Mouse (Mus musculus): ENCODE measurements around the gene Ccdc88c.

Ccdc88c gene

DNA sequence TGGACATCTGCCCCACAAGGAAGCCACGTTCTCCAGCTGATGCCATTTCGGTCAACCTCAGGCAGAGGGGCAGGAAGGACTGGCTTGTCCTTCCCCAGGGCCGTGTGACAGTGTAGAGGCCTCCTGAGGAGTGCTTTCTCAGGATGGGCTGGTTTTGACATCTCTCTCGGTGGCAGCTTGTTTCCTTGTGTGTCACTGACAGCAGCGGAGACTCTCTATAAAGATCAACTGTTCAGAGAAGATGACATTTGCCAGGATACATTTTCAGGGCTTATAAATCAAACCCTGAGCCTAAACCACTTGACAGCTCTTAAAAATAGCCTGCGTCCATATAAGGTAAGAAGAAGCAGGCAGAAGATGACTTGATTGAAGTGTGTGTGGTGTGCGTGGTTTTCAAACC is 59.0 kb downstream of the Ccdc88c start:
- no peak for DNase-seq (ENCODE audit: low read depth, low spot score)

GRCm38 (mm10) chr12:100967383-100967782 is 61.5 kb downstream of the Ccdc88c start:
- no peak for DNase-seq (ENCODE audit: low read depth, low spot score)

DNA sequence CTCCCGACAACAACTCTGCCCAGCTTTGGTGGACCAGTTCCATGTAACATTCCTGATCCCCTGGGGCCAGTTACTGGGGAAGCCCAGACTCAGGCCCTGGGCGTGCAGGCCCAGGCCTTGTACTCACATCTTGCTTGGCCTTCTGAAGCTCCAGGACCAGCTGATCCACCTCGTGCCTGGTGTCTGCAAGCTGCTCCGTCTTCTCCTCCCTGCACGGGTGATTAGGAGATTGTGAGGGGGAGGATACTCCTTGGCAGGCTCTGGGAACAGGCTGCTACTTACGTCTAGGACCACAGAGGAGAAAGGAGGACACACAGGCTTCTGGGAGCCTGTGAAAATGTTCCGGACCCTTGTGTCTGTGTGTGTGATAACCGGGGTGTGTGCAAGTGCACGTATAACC is 62.6 kb downstream of the Ccdc88c start:
- DNase-seq (ENCODE audit: low read depth, low spot score), result no peak

- no peak for DNase-seq (ENCODE audit: low read depth, low spot score)
Measured at GRCm38 (mm10) chr12:100965298-100965697, 63.6 kb downstream of the Ccdc88c start.

DNA sequence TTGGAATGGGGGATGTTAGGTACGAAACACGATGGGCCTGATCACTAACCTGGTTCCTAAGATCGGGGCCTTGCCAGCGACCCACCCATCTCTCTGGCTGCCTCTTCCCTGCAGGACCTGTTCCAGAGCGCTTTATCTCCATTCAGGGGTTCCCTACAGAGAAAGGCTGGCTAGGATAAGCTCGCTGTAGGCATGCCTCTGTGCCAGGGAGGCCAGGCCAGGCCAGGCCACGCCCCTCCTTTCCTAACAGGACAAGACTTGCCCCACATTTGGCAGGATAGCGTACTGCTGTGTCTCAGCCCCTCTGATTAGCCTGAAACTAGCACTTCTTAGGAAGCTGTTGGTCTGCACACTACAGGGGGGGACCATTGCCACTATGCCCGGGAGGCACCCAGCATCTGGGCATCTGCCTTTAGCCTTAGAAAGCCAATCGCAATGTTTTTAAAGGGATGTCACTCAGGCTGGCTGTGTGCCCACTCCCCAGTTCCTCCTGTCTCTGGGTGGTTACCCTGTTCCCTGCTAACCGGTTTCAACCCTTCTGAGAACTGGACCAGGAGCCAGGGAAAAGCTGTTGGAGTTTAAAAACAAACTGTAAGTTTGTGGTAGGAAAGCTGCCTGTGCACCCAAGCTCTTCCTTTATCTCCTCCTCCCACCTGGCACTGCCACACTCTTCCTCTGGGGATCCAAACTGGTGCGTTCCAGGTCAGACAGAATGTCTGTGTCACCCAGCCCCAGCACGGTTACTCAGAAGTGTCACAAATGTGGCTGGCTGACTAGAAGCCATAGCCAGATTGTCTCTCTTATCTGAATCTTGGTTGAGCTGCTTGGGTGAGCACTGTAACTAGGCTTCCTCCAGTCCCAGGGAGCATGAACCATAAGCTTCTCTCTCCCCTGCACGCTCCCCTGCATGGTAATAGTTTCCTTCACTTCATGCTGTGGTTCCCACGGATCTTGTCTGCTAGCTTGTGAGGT is 69.9 kb downstream of the Ccdc88c start:
- DNase-seq (ENCODE audit: low read depth, low spot score), result no peak

DNA sequence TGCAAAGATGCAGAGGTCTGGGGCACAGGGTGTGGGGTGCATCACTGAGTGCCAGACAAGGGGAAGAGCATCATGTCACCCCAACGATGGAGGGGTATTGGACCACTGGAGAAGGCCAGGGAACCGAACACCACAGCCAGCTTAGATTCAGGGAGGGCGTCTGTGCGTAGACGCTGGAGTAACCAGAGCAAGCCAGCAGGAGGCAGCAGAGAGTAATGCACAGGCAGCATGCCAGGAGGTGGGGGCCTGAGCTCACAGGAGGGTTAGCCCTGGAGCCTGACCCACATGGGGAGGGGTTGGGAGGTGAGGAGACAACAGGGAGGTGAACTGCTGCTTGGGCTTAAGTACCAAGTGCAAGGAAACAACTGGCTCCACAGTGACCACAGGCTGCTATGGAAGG is 70.8 kb downstream of the Ccdc88c start:
- peak; percentile 85 for DNase-seq (ENCODE audit: low read depth, low spot score)

DNA sequence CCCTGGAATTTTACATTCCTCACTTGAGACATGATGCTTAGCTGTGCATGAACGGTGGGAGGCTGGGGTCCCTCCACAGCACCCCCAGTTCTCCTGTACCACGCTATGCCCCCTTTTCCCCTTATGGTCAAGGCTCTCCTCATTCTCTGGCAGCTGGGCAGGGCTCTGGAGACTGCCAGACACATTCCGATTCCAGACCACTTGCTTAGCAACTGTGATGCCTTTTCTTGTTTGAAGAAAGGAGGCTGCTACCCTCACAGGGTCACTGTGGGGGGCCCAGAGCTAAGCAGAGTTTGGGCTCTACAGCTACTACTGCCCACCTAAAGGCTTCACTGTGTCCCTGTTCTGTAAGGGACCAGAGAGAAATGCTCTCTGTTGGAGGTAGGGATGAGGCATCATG is 71.6 kb downstream of the Ccdc88c start:
- no peak for DNase-seq (ENCODE audit: low read depth, low spot score)

GRCm38 (mm10) chr12:100956825-100957224 is 72.0 kb downstream of the Ccdc88c start:
- no peak for DNase-seq (ENCODE audit: low read depth, low spot score)

DNA sequence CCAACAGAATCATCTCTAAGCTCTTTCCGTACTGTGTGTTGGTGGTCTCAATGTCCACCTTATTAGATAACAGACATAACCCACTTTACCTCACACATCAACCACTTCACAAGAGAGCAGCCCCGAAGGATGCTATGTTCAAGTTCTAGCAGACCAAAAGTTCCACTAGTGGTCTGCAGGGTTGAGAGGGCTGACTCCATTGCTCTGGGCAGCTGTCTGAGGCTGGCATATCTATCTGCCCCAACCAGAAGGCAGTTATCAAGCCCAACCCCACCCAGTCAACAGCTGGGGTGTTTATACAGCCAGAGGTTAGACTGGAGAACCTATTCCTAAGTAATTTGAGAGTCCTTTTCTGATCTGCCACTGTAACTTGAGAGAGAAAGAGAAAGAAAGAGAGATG is 72.8 kb downstream of the Ccdc88c start:
- DNase-seq (ENCODE audit: low read depth, low spot score), result no peak

DNA sequence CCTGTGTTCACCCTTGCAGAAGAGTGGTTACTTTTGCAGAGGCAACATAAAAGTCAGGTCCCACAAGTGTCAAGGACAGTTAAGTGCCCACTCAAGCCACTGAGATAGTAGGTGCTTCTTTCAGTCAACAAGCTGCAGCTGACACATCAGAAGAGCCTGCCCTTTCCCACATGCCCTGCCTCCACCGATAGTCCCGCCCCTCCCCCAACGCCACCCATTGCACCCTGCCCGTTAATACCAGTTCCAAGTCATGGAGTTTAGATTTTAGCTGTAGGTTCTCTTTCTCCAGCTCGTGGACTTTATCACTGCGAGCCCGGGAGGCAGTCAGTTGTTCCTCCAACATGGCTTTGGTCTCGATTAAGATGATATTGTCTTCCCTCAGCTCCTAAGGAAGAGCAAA is 74.9 kb downstream of the Ccdc88c start:
- no peak for DNase-seq (ENCODE audit: low read depth, low spot score)

GRCm38 (mm10) chr12:100952193-100952931 is 76.5 kb downstream of the Ccdc88c start:
- peak; percentile 86 for DNase-seq (ENCODE audit: low read depth, low spot score)

DNA sequence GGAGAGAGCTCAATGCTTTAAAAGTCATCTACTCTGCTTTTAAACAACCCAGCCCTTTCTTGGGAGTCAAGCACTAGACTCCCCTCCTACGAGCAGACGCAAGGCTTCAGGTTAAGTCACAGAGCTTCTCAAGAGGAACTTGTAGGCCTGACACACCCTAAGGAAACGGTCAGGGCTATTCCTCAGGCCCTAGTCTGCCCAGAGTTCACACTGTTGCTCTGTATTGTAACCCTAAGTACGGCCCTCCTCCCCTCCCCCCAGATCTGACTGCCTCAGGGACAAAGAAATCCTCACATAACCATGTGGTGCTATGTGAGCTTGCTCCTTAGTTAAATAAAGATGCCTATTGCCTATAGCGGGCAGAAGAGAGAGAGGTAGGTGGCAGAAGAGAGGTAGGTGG is 79.7 kb downstream of the Ccdc88c start:
- DNase-seq (ENCODE audit: low read depth, low spot score), result no peak

DNA sequence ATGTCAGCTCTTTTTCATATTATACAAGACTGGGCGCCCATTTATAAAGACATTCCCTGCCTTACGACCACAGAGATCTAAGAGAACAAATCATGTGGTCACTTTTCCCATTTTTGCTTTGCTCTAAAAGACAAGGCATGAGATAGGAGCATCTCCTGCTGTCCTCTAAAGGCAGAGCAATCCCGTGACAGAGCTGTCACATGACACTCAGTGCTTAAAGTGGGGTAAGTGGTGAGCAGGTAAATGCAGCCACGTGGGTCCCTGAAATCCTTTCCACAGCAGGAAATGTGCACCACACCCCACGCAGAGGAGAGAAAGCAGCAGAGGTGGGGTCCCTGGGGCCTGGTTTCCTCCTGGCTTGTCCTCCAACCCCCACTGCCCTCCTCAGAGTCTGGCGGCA is 80.8 kb downstream of the Ccdc88c start:
- no peak for DNase-seq (ENCODE audit: low read depth, low spot score)

DNA sequence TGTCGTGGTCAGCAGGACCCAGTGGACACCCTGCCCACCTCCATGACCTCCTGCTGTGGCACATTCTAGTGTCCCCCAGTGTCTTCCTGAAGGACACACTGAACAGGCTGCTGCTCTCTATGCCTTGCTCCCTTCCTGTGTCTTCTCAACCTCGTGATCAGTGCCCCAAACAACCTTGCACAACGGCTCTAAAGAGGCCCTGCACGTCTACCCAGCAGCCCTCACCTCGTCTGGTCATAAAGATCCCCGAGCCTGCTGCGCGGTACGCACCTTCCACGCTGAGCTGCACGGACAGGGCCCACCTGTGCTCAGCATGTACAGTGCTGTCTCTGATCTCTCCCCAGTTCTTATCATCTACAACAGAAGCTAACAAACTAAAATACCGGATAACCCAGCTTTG is 82.9 kb downstream of the Ccdc88c start:
- DNase-seq (ENCODE audit: low read depth, low spot score), result no peak

DNA sequence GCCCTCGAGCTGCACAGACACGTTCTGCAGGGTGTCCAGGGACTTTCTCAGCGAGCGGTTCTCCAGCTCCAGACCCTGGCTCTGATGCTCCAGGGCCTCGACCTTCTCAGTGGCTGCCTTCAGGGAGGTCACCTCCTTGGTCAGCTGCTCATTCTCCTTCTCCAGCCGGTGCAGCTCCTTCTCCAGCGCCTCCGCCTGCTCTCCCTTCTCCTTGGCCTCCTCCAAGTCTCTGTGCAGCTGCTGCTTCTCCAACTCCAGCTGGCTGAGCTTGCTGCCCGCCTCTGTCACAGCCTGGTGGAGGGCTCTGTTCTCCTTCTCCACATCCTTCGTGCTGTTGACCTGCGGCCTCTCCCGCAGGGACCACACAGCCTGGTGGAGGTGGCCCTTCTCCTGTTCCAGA is 83.4 kb downstream of the Ccdc88c start:
- DNase-seq (ENCODE audit: low read depth, low spot score), result no peak

DNA sequence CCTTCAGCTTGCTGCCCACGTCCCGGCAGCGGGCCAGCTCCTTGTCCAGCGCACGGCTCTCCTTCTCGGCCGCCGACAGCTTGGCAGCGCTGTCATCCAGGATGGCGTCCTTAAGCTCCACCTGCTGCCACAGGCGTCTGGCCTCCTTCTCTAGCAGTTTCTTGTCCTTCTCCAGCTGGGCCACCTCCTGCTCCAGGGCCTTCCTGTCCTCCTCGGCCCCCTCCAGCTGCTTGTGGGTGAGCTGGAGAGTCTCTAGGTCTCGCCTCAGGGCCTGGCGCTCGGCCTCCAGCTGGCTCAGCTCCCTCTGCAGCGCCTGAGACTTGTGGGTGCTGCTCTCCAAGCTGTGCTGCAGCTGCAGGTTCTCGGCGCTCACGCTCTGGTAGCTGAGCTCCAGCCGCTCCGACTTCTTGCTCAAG is 83.9 kb downstream of the Ccdc88c start:
- DNase-seq (ENCODE audit: low read depth, low spot score), result no peak

- no peak for DNase-seq (ENCODE audit: low read depth, low spot score)
Measured at GRCm38 (mm10) chr12:100943146-100943545, 85.7 kb downstream of the Ccdc88c start.

DNA sequence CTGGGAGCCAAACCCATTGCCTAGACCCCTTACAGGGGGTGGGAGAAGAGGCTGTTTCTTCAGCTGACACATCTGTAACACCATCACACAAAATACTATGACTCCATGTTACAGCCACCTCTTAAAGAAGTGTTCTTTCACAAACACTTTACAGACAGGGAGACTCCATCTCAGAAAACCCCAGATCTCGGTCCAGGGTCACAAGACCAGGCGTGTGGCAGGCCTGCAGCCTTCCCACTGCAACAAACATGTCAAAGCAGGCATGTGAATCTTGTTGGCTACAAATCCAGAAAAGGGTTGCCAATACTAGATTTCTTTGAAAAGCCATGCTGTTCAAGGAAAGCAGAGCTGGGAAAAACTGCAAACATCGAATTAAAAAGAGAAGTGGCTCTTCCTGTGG is 87.5 kb downstream of the Ccdc88c start:
- no peak for DNase-seq (ENCODE audit: low read depth, low spot score)

DNA sequence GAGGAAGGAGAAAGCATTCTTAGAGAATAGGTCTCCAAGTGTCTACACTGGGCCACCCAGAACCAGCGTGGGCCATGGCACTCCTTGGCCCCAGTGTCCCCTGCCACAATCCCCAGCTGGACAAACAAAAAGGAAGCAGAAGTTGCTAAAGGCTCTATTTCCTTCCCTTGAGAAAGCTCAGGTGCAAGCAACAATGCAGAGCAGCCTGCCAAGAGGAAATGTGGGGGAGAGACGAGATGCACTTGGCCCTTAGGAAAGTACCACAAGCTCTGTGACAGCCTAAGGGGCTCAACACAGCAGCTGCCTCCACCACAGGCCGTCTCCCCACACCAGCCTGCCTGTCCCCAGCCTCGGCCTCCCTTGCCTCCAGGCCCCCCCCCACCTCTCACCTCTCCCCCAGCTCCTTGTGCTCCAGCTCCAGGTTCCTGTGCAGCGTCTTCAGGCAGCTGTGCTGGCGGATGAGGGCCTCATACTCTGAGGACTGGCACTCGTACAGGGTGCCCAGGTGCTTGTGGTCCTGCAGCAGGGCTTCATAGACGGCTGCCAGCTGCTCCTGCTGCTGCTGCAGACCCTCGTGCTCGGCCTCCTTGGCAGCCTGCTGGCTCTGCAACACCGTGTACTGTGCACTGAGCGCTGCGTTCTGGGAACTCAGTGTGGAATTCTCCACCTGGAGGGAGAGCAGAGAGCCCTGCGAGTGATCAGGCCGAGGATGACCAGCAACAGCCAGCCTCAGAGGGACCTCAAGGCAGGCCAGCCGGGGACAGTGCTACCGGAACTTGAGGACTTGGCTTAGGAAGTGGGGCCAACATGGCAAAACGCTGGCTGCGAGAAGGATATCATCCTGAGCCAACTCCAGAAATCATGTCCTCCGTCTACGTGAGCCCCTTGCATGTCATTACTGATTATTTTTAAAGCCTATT is 91.2 kb downstream of the Ccdc88c start:
- DNase-seq (ENCODE audit: low read depth, low spot score), result no peak

- no peak for DNase-seq (ENCODE audit: low read depth, low spot score)
Measured at GRCm38 (mm10) chr12:100936737-100937136, 92.1 kb downstream of the Ccdc88c start.

DNA sequence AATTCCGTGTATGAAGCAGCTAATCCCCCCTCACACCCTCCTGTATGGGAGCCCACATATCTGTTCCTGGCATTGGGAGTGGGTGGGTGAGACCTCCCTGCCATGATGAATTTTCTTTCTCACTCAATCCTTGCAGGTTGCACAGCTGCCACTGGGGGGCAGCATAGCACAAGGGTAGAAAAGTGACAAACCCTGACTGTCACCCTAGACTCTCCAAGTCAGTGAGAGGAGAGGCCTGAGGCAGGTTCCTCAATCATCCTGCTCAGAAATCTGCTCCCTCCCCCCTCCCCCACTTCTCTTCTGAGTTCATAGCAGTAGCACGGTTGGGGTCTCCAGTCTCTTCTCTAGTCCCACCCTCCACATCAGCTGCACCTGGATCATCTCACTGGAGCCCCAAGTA is 92.7 kb downstream of the Ccdc88c start:
- DNase-seq (ENCODE audit: low read depth, low spot score), result peak; percentile 80

- no peak for DNase-seq (ENCODE audit: low read depth, low spot score)
Measured at GRCm38 (mm10) chr12:100934796-100935195, 94.1 kb downstream of the Ccdc88c start.

All from mesoderm, embryonic 11.5 days (tissue).